Mouse (Mus musculus) heart, adult 2 months (tissue): ENCODE data around the gene Tor1a. TPM values are rescaled to one million over a fixed set of nuclear protein-coding genes. Genes with fewer than 3 reads are reported as not detected.
A peak's percentile ranks its signal among the peaks of the same experiment; 100 is the strongest.

Source experiments
- DNase-seq, 2 experiments: peaks; one replicate each; pipeline ENCODE4 v3.0.0; 2021
- H3K27ac ChIP-seq: fragments of 200-600 bp; 2 replicates; pipeline ENCODE4 v1.8.1; 2022
- H3K27me3 ChIP-seq: fragments of 200-500 bp; 2 replicates; pipeline ENCODE4 v1.6.1; 2012; ENCODE audit warnings: mild to moderate bottlenecking, low read length, inconsistent platforms, mixed read lengths; ENCODE audit not compliant: control insufficient read depth, insufficient read depth
- H3K36me3 ChIP-seq: fragments of 200-500 bp; 2 replicates; pipeline ENCODE4 v1.6.1; 2012; ENCODE audit warnings: low read length, inconsistent platforms; ENCODE audit not compliant: control insufficient read depth, insufficient read depth
- H3K4me1 ChIP-seq: fragments of 200-500 bp; 2 replicates; pipeline ENCODE4 v1.6.1; 2011; ENCODE audit warnings: low read length; ENCODE audit not compliant: control insufficient read depth, insufficient read depth
- H3K4me3 ChIP-seq: fragments of 200-600 bp; 2 replicates; pipeline ENCODE4 v1.8.1; 2022
- H3K79me2 ChIP-seq: fragments of 200-500 bp; replicated peaks from 2 replicates; pipeline ENCODE4 v1.6.1; 2012; ENCODE audit warnings: mild to moderate bottlenecking, inconsistent platforms, low read length, moderate library complexity, mixed read lengths; ENCODE audit not compliant: control insufficient read depth, insufficient read depth
- H3K9ac ChIP-seq: fragments of 200-500 bp; 2 replicates; pipeline ENCODE4 v1.6.1; 2012; ENCODE audit warnings: low read depth, mild to moderate bottlenecking, control low read depth, inconsistent platforms, low read length, mixed read lengths
- CTCF ChIP-seq: fragments of 200-600 bp; IDR thresholded peaks from 2 replicates; pipeline ENCODE4 v1.8.1; 2022; ENCODE audit warnings: antibody characterized with exemption, mild to moderate bottlenecking, moderate library complexity
- EP300 ChIP-seq: fragments of 200-500 bp; IDR thresholded peaks from 2 replicates; pipeline ENCODE4 v1.6.1; 2011; ENCODE audit warnings: low read depth, low read length, control low read depth; ENCODE audit not compliant: insufficient read depth
- POLR2A ChIP-seq: fragments of 200-500 bp; IDR thresholded peaks from 2 replicates; pipeline ENCODE4 v1.6.1; 2011; ENCODE audit warnings: mild to moderate bottlenecking, low read depth, low read length, control low read depth; ENCODE audit not compliant: insufficient read depth
- WGBS: fragments of 180-500 bp; shearing (Covaris S2); methylation state at CpG from one replicate; pipeline ENCODE4 v1.1.7; 2018; 5-methylcytosine and 5-hydroxymethylcytosine counted together
- intact Hi-C: fragments of 180-260 bp; cut with DNase I; formaldehyde crosslinking; loops from one replicate; pipeline ENCODE4 v1.15.1; 2025
- polyA plus RNA-seq: library from polyadenylated mRNA; depleted of rRNA; stranded (reverse); fragments of >200 nt; gene quantifications from 2 replicates; pipeline ENCODE4 v1.2.3, GENCODE M21; 2012
- total RNA-seq, 2 experiments: library from RNA; stranded (reverse); gene quantifications; 2 replicates each; pipeline ENCODE4 v1.2.3; 2021

The Tor1a gene
- total and polyA plus RNA-seq, 3 experiments, result 9.6 to 11.3 (median 10.4) TPM

- no peak overlapping the region for H3K9ac ChIP-seq
- H3K27ac ChIP-seq, result no peak overlapping the region
- no peak for DNase-seq
- TF ChIP-seq EP300 (no peak), POLR2A (no peak), CTCF (no peak)
- no peak overlapping the region for H3K4me3 ChIP-seq
- H3K79me2 ChIP-seq, result 0 out of 2 replicates have a peak, but pooled peaks cover 2% of the 10 kb centered on the region
- peaks cover 3% of the 10 kb centered on the region; the same call in 1 of the 2 replicates for H3K4me1 ChIP-seq
- no peaks in the 10 kb centered on the region for H3K36me3 ChIP-seq
- WGBS, result 54% methylated on average over 7 of the region's 7 CpGs
- intact Hi-C loops, result loop anchor here (10.0 kb wide), 1 partner anchor 1178 kb away; the partner anchor contains the start of gene Slc27a4
- H3K27me3 ChIP-seq, result no peaks in the 10 kb centered on the region
Observed at GRCm38 (mm10) chr2:30983024-30983423, 15.3 kb upstream of the Tor1a start.

GRCm38 (mm10) chr2:30981790-30982513 lies 14.2 kb upstream of the Tor1a start, which contains the start of the genes BC005624 and Usp20:
BC005624 (minus strand) TSS chr2:30982201.
Usp20 (plus strand) TSS chr2:30982279.
- DNase-seq, result peak; percentile 98 to 100
- Histone ChIP-seq H3K4me3 (peak within 1 kb of the TSS; percentile 96), H3K27me3 (no peaks in the 10 kb centered on the region), H3K27ac (peak within 1 kb of the TSS; percentile 78), H3K36me3 (no peaks in the 10 kb centered on the region), H3K4me1 (peaks cover 3% of the 10 kb centered on the region; the same call in 1 of the 2 replicates), H3K79me2 (0 out of 2 replicates have a peak, but pooled peaks cover 2% of the 10 kb centered on the region), H3K9ac (peak within 1 kb of the TSS; percentile 61)
- peak; percentile 79 for TF ChIP-seq POLR2A
- no peak for TF ChIP-seq EP300
- peak; percentile 32; the same call in 1 of the 2 replicates for TF ChIP-seq CTCF
- intact Hi-C loops, result loop anchor here (10.0 kb wide), 1 partner anchor 1177 kb away; the partner anchor contains the start of gene Slc27a4
- WGBS, result under 1% methylated on average over 66 of the region's 66 CpGs

- peak overlapping the region; percentile 100 for H3K9ac ChIP-seq
- WGBS, result 14% methylated on average over 16 of the region's 16 CpGs
- no peaks in the 10 kb centered on the region for H3K27me3 ChIP-seq
- TF ChIP-seq CTCF (no peak), EP300 (no peak), POLR2A (no peak)
- H3K4me3 ChIP-seq, result peak overlapping the region; percentile 99
- H3K79me2 ChIP-seq, result peaks cover 2% of the 10 kb centered on the region
- DNase-seq, result no peak
- H3K27ac ChIP-seq, result no peak overlapping the region
- H3K36me3 ChIP-seq, result no peaks in the 10 kb centered on the region
- H3K4me1 ChIP-seq, result peaks cover 4% of the 10 kb centered on the region
- intact Hi-C loops, result no loop called here
Observed at GRCm38 (mm10) chr2:30966826-30967225, 907 bp downstream of the Tor1a start.

- Histone ChIP-seq H3K4me3 (no peak overlapping the region), H3K79me2 (peaks cover 2% of the 10 kb centered on the region), H3K36me3 (no peaks in the 10 kb centered on the region), H3K27ac (no peak overlapping the region), H3K9ac (no peak overlapping the region), H3K27me3 (no peaks in the 10 kb centered on the region), H3K4me1 (peaks cover 4% of the 10 kb centered on the region)
- 83% methylated on average over 8 of the region's 8 CpGs for WGBS
- intact Hi-C loops, result no loop called here
- TF ChIP-seq POLR2A (no peak), EP300 (no peak), CTCF (no peak)
- no peak for DNase-seq
Observed at GRCm38 (mm10) chr2:30965627-30966026, 2.1 kb downstream of the Tor1a start.

- intact Hi-C loops, result no loop called here
- TF ChIP-seq EP300, result no peak
- TF ChIP-seq POLR2A, result no peak
- TF ChIP-seq CTCF, result no peak
- peaks cover 4% of the 10 kb centered on the region for H3K4me1 ChIP-seq
- H3K9ac ChIP-seq, result no peak overlapping the region
- peaks cover 2% of the 10 kb centered on the region for H3K79me2 ChIP-seq
- no peak for DNase-seq
- H3K27me3 ChIP-seq, result no peaks in the 10 kb centered on the region
- no peak overlapping the region for H3K27ac ChIP-seq
- 72% methylated on average over 11 of the region's 11 CpGs for WGBS
- no peak overlapping the region for H3K4me3 ChIP-seq
- no peaks in the 10 kb centered on the region for H3K36me3 ChIP-seq
Observed at GRCm38 (mm10) chr2:30962570-30963254, 5.0 kb downstream of the Tor1a start.
